Mouse (Mus musculus) lung, postnatal 0 days (tissue): Measurements from ENCODE around the gene Eps8l1.

ENCODE experiments used
- CTCF ChIP-seq: IDR thresholded peaks from 2 replicates; pipeline ENCODE4 v1.5.1; 2016; ENCODE audit warnings: antibody characterized with exemption, mild to moderate bottlenecking
- EP300 ChIP-seq: IDR thresholded peaks from 2 replicates; pipeline ENCODE4 v1.6.1; 2016; ENCODE audit warnings: antibody characterized with exemption, mild to moderate bottlenecking, control low read depth

DNA sequence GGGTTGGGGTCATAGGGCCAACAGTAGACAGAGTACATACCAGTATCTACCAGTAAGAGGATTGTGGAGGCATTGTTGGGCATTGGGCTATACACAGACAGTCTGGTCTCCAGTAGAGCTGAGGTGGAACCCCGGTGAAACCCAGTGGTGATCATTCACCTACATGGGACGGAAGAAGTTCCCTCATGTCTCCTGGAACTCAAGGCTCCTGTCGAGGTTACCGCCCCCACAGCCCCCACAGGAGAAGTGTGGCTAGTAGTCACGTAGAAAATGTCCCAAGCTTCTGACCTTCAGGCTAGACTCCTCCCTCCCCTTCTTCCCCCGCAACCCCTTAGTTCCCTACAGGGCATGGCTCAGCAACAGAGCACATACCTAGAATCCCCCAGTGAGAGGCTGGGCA lies 40.8 kb upstream of the Eps8l1 start:
- TF ChIP-seq EP300 (no peak), CTCF (no peak)
